Mouse (Mus musculus) heart, embryonic 12.5 days (tissue): ENCODE results near the gene Ifitm7. TPM values are rescaled to one million over a fixed set of nuclear protein-coding genes. Genes with fewer than 3 reads are reported as not detected.

Experiments
- ATAC-seq: fragments of 200-750 bp; cut with Nextera tagmentation; 2 replicates; pipeline ENCODE4 v1.8.0; 2017; ENCODE audit warnings: moderate TSS enrichment, moderate library complexity; ENCODE audit not compliant: insufficient number of reproducible peaks, low FRiP score
- H3K27ac ChIP-seq: fragments of 300-500 bp; sonication (generic); 2 replicates; pipeline ENCODE4 v1.5.1; 2016; ENCODE audit warnings: mild to moderate bottlenecking, moderate library complexity; ENCODE audit not compliant: poor library complexity, severe bottlenecking
- H3K27me3 ChIP-seq: fragments of 300-500 bp; sonication (generic); replicated peaks from 2 replicates; pipeline ENCODE4 v1.6.1; 2016; ENCODE audit warnings: mild to moderate bottlenecking, moderate library complexity
- H3K36me3 ChIP-seq: fragments of 300-500 bp; sonication (generic); 2 replicates; pipeline ENCODE4 v1.6.1; 2016; ENCODE audit warnings: mild to moderate bottlenecking, moderate library complexity
- H3K4me1 ChIP-seq: fragments of 300-500 bp; sonication (generic); replicated peaks from 2 replicates; pipeline ENCODE4 v1.6.1; 2016; ENCODE audit warnings: mild to moderate bottlenecking
- H3K4me2 ChIP-seq: fragments of 300-500 bp; sonication (generic); 2 replicates; pipeline ENCODE4 v1.6.1; 2016; ENCODE audit warnings: mild to moderate bottlenecking, moderate library complexity
- H3K4me3 ChIP-seq: fragments of 300-500 bp; sonication (generic); 2 replicates; pipeline ENCODE4 v1.5.1; 2016; ENCODE audit warnings: mild to moderate bottlenecking
- H3K9ac ChIP-seq: fragments of 300-500 bp; sonication (generic); 2 replicates; pipeline ENCODE4 v1.6.1; 2016; ENCODE audit warnings: mild to moderate bottlenecking, moderate library complexity
- H3K9me3 ChIP-seq: fragments of 300-500 bp; sonication (generic); replicated peaks from 2 replicates; pipeline ENCODE4 v1.6.1; 2016; ENCODE audit warnings: mild to moderate bottlenecking, moderate library complexity
- WGBS: fragments of 180-500 bp; shearing (Covaris S2); methylation state at CpG from one replicate; pipeline ENCODE4 v1.1.7; 2016; 5-methylcytosine and 5-hydroxymethylcytosine counted together
- polyA plus RNA-seq: library from polyadenylated mRNA; unstranded; fragments of >200 nt; fragmentation: Nextera tagmentation; extraction: Ambion mirVana; gene quantifications from 2 replicates; pipeline ENCODE4 v1.2.1, GENCODE M21; 2016

Gene Ifitm7
- polyA plus RNA-seq = 0.34 TPM in 1 of 2 replicates, not detected in the other

GRCm38 (mm10) chr16:13986574-13987478, at the start of gene Ifitm7, which contains the start of gene 2900011O08Rik:
TSS of gene Ifitm7 (minus strand) at chr16:13986888.
TSS of gene 2900011O08Rik (plus strand) at chr16:13986604.
- Histone ChIP-seq H3K4me2 (peak within 1 kb of the TSS; percentile 83), H3K27me3 (peaks cover 21% of the 10 kb centered on the region), H3K36me3 (no peaks in the 10 kb centered on the region), H3K4me1 (peaks cover 8% of the 10 kb centered on the region; the same call in 1 of the 2 replicates), H3K9ac (peak within 1 kb of the TSS; percentile 45), H3K27ac (no peak within 1 kb of the TSS), H3K9me3 (no peaks in the 10 kb centered on the region), H3K4me3 (peak within 1 kb of the TSS; percentile 46)
- 1% methylated on average over 31 of the region's 31 CpGs for WGBS
- ATAC-seq = no peak

GRCm38 (mm10) chr16:14033076-14033475, 46.4 kb upstream of the Ifitm7 start:
- WGBS = 73% methylated on average over 4 of the region's 4 CpGs
- H3K9me3 ChIP-seq = no peaks in the 10 kb centered on the region

DNA sequence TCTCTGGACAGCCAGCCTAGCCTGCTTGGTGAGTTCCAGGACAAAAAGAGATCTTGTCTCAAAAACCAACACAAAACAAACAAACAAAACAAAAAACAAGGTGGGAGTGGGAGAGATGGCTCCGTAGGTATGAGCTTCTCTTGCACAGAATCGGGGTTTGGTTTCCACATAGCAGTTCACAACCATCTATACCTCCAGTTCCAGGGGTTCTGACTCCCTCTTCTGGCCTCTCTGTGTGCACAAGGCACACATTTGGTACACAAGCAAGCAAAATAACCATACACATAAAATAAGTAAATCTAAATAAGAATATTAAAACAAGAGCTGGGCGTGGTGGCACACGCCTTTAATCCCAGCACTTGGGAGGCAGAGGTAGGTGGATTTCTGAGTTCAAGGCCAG, 44.0 kb upstream of the Ifitm7 start:
- Histone ChIP-seq H3K27ac (no peak overlapping the region), H3K4me2 (no peak overlapping the region), H3K4me1 (no peaks in the 10 kb centered on the region), H3K27me3 (no peaks in the 10 kb centered on the region), H3K9ac (no peak overlapping the region), H3K9me3 (no peaks in the 10 kb centered on the region), H3K4me3 (no peak overlapping the region), H3K36me3 (no peaks in the 10 kb centered on the region)
- 83% methylated on average over 4 of the region's 4 CpGs for WGBS
- ATAC-seq = no peak

More at GRCm38 (mm10) chr16:14033076-14033475, 46.4 kb upstream of the Ifitm7 start:
- H3K4me3 ChIP-seq = no peak overlapping the region
- H3K9ac ChIP-seq = no peak overlapping the region
- H3K4me2 ChIP-seq = no peak overlapping the region
- H3K4me1 ChIP-seq = no peaks in the 10 kb centered on the region
- ATAC-seq = no peak
- no peaks in the 10 kb centered on the region for H3K36me3 ChIP-seq
- no peak overlapping the region for H3K27ac ChIP-seq
- H3K27me3 ChIP-seq = no peaks in the 10 kb centered on the region

DNA sequence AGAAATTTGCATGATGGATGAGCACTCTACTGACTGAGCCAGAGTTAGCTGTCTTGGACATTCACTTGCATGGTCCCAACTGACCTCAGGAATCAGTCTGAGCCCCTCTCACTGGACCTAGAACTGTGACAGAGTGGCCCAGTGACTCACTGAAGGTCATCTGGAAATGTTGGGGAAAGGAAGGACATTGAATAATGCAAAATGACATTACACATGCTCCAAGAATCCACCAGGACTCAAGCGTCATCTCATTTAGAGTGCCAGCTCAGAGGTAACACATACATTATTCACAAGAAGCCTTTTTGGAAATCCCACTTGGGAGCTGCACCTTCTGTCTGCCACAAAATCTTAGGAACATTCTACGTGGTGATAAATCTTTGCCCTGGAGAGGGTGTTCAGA, 43.2 kb upstream of the Ifitm7 start:
- no peaks in the 10 kb centered on the region for H3K9me3 ChIP-seq
- H3K36me3 ChIP-seq = no peaks in the 10 kb centered on the region
- H3K9ac ChIP-seq = no peak overlapping the region
- no peak for ATAC-seq
- H3K4me1 ChIP-seq = no peaks in the 10 kb centered on the region
- no peak overlapping the region for H3K4me3 ChIP-seq
- H3K27ac ChIP-seq = no peak overlapping the region
- WGBS = 71% methylated on average over 2 of the region's 2 CpGs
- no peak overlapping the region for H3K4me2 ChIP-seq
- H3K27me3 ChIP-seq = no peaks in the 10 kb centered on the region

- H3K27me3 ChIP-seq = no peaks in the 10 kb centered on the region
- no peak overlapping the region for H3K9ac ChIP-seq
- no peak overlapping the region for H3K27ac ChIP-seq
- H3K4me3 ChIP-seq = no peak overlapping the region
- no peak overlapping the region for H3K4me2 ChIP-seq
- 36% methylated on average over 2 of the region's 2 CpGs for WGBS
- no peaks in the 10 kb centered on the region for H3K9me3 ChIP-seq
- H3K4me1 ChIP-seq = 0 out of 2 replicates have a peak, but pooled peaks cover 3% of the 10 kb centered on the region
- no peak for ATAC-seq
- no peaks in the 10 kb centered on the region for H3K36me3 ChIP-seq
These were observed 42.4 kb upstream of the Ifitm7 start for GRCm38 (mm10) chr16:14029072-14029471.

- Histone ChIP-seq H3K4me3 (no peak overlapping the region), H3K4me1 (0 out of 2 replicates have a peak, but pooled peaks cover 3% of the 10 kb centered on the region), H3K9me3 (no peaks in the 10 kb centered on the region), H3K36me3 (no peaks in the 10 kb centered on the region), H3K9ac (no peak overlapping the region), H3K27me3 (no peaks in the 10 kb centered on the region), H3K27ac (no peak overlapping the region), H3K4me2 (no peak overlapping the region)
- no peak for ATAC-seq
- 66% methylated on average over 2 of the region's 2 CpGs for WGBS
These were observed 38.7 kb upstream of the Ifitm7 start for GRCm38 (mm10) chr16:14025091-14025990.

DNA sequence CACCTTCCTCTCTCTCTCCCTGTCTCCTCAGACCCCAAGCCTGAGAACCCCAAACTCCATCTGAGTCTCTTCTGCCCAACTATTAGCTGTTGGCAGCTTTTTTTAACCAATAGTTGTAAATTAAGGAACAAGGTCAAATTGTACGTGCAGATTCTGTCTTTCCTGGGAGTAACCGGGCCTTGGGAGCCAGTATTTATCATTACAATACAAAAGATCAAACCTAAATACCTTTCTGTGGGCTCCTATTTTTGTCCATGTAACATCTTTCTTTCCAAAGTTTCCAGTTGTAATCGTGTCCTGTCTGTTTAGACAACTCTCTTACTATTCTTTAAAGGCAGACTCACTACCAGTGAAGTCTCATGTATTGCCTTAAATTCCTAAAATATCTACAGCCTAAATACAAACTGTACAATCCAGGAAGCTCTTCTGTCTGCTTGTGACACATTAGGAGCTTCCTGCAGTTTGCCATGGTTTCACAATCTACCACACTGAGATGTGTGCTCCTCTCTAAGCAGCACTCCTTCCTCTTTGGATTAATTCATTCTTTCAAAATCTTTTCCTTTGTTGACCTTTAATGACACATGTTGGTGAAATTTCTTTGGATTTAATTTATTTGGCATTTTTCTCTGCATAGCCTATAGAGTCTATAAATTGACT, 34.6 kb upstream of the Ifitm7 start:
- H3K27me3 ChIP-seq = no peaks in the 10 kb centered on the region
- no peak overlapping the region for H3K27ac ChIP-seq
- WGBS = 65% methylated on average over 3 of the region's 3 CpGs
- no peak overlapping the region for H3K4me2 ChIP-seq
- ATAC-seq = no peak
- no peak overlapping the region for H3K4me3 ChIP-seq
- H3K9me3 ChIP-seq = no peaks in the 10 kb centered on the region
- H3K4me1 ChIP-seq = 0 out of 2 replicates have a peak, but pooled peaks cover 3% of the 10 kb centered on the region
- no peaks in the 10 kb centered on the region for H3K36me3 ChIP-seq
- no peak overlapping the region for H3K9ac ChIP-seq

DNA sequence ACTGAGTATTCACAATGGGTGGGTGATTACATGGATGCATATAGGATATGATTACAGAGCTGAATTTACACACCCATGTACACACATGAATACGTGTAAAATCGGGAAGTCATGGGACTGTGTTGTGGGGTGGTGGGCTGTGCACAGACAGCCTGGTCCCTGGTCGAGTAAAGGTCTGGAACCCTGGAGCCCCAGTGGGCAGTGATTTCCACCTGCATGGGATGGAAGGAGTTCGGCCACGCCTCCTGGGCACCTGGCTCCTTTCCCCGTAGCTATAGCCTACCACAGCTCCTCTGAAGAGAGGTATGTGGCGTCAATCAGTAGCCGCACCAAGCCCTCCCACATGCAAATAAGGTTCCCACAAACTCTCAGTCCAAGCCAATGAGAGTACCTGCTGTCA, 30.6 kb upstream of the Ifitm7 start:
- no peak for ATAC-seq
- 85% methylated on average over 8 of the region's 8 CpGs for WGBS

GRCm38 (mm10) chr16:14009966-14010365, 23.3 kb upstream of the Ifitm7 start:
- Histone ChIP-seq H3K27ac (no peak overlapping the region), H3K4me2 (no peak overlapping the region), H3K4me3 (no peak overlapping the region), H3K27me3 (no peaks in the 10 kb centered on the region), H3K36me3 (no peaks in the 10 kb centered on the region), H3K9ac (no peak overlapping the region), H3K4me1 (no peaks in the 10 kb centered on the region), H3K9me3 (no peaks in the 10 kb centered on the region)
- ATAC-seq = no peak
- WGBS = 89% methylated on average over 4 of the region's 4 CpGs

More for the DNA sequence above, 30.6 kb upstream of the Ifitm7 start:
- Histone ChIP-seq H3K4me3 (no peak overlapping the region), H3K27me3 (no peaks in the 10 kb centered on the region), H3K4me2 (no peak overlapping the region), H3K4me1 (no peaks in the 10 kb centered on the region), H3K36me3 (no peaks in the 10 kb centered on the region), H3K27ac (no peak overlapping the region), H3K9ac (no peak overlapping the region), H3K9me3 (no peaks in the 10 kb centered on the region)

GRCm38 (mm10) chr16:14008708-14009107, 22.0 kb upstream of the Ifitm7 start:
- Histone ChIP-seq H3K9ac (no peak overlapping the region), H3K4me3 (no peak overlapping the region), H3K36me3 (no peaks in the 10 kb centered on the region), H3K9me3 (no peaks in the 10 kb centered on the region), H3K27ac (no peak overlapping the region), H3K27me3 (no peaks in the 10 kb centered on the region), H3K4me1 (no peaks in the 10 kb centered on the region), H3K4me2 (no peak overlapping the region)
- no peak for ATAC-seq
